Mouse (Mus musculus): ENCODE measurements around the gene Pdcd6.

Gene Pdcd6

GRCm38 (mm10) chr13:74275726-74276125 is 41.7 kb downstream of the Pdcd6 start:
- no peak for DNase-seq (ENCODE audit: low spot score)

- peak; percentile 86 for DNase-seq (ENCODE audit: low spot score)
Measured at GRCm38 (mm10) chr13:74260231-74260992, 57.0 kb downstream of the Pdcd6 start.

GRCm38 (mm10) chr13:74259460-74260230 is 57.7 kb downstream of the Pdcd6 start:
- DNase-seq (ENCODE audit: low spot score) = peak; percentile 61
